Mouse (Mus musculus) hindbrain, embryonic 11.5 days (tissue): ENCODE measurements at regions not wholly inside any gene's neighbourhood (a gene's known extent, or its start where the extent isn't known, plus 50 kb on each side); places are given as distances from the start of the nearest gene placed in this dataset.

Source experiments
- ATAC-seq: fragments of 200-750 bp; cut with Nextera tagmentation; 2 replicates; pipeline ENCODE4 v1.8.0; 2017; ENCODE audit warnings: mild to moderate bottlenecking, moderate TSS enrichment, moderate library complexity; ENCODE audit not compliant: low FRiP score
- DNase-seq: peaks from one replicate; pipeline ENCODE4 v3.0.0-alpha.2; 2015; ENCODE audit warnings: low spot score
- H3K27ac ChIP-seq: fragments of 300-500 bp; sonication (generic); 2 replicates; pipeline ENCODE4 v1.5.1; 2014; ENCODE audit warnings: mild to moderate bottlenecking, low read depth, low read length
- H3K27me3 ChIP-seq: fragments of 300-500 bp; sonication (generic); 2 replicates; pipeline ENCODE4 v1.6.1; 2014; ENCODE audit warnings: mild to moderate bottlenecking, low read length, moderate library complexity, mixed read lengths; ENCODE audit not compliant: control insufficient read depth, insufficient read depth
- H3K36me3 ChIP-seq: fragments of 300-500 bp; sonication (generic); 2 replicates; pipeline ENCODE4 v1.6.1; 2014; ENCODE audit warnings: mild to moderate bottlenecking, low read length, moderate library complexity, mixed read lengths; ENCODE audit not compliant: control insufficient read depth, insufficient read depth
- H3K4me1 ChIP-seq: fragments of 300-500 bp; sonication (generic); replicated peaks from 2 replicates; pipeline ENCODE4 v1.6.1; 2014; ENCODE audit warnings: low read length, mixed read lengths; ENCODE audit not compliant: control insufficient read depth, insufficient read depth
- H3K4me2 ChIP-seq: fragments of 300-500 bp; sonication (generic); replicated peaks from 2 replicates; pipeline ENCODE4 v1.6.1; 2014; ENCODE audit warnings: mild to moderate bottlenecking, low read depth, low read length
- H3K4me3 ChIP-seq: fragments of 300-500 bp; sonication (generic); 2 replicates; pipeline ENCODE4 v1.5.1; 2014; ENCODE audit warnings: low read depth, low read length
- H3K9ac ChIP-seq: fragments of 300-500 bp; sonication (generic); 2 replicates; pipeline ENCODE4 v1.6.1; 2014; ENCODE audit warnings: low read depth, low read length
- H3K9me3 ChIP-seq: fragments of 300-500 bp; sonication (generic); 2 replicates; pipeline ENCODE4 v1.6.1; 2016; ENCODE audit warnings: low read length; ENCODE audit not compliant: control insufficient read depth
- WGBS: fragments of 180-500 bp; shearing (Covaris S2); extraction: QIAGEN DNeasy Blood & Tissue Kit; methylation state at CpG from one replicate; pipeline ENCODE4 v1.1.7; 2014; 5-methylcytosine and 5-hydroxymethylcytosine counted together

DNA sequence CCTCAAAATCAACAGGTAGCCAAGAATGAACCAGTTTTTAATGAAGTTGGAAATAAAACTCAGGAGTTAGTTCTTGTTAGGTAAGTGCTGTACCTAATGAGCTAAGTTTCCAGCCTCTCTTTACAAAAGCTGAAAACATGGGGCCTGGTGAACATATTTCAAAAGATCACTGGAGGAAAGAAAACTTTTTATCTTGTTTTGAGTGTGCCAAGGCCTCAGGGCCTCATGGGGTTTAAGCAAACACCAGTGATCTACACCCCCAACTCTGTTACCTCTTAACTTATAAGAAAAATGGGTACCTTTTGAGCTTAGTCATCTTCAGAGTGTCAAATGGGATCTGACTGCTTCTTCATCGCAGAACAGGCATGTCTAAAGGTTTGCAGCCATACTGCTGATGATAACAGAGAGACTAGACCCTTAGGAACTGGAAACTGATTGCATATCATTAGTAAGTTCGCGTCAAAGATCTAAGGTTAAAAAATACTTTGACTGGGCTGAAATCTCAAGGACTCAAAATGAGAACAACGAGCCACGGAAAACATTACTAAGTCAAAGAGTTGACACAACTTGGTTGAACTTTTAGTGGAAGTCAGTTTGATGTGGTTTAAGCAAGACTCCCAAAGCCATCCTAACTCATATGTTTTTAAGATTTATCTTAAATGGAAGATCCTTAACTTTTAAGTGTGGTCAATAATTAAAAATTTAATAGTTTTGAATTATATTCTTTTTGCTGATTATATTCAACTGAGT lies 54.7 kb upstream of the Zfand6 start:
- 94% methylated on average over 5 of the region's 5 CpGs for WGBS
- H3K9me3 ChIP-seq: no peaks in the 10 kb centered on the region
- H3K9ac ChIP-seq: no peak overlapping the region
- no peak overlapping the region for H3K4me2 ChIP-seq
- H3K4me1 ChIP-seq: no peaks in the 10 kb centered on the region
- no peaks in the 10 kb centered on the region for H3K36me3 ChIP-seq
- H3K4me3 ChIP-seq: no peak overlapping the region
- no peak overlapping the region for H3K27ac ChIP-seq
- ATAC-seq (no peak), DNase-seq (no peak)
- H3K27me3 ChIP-seq: no peaks in the 10 kb centered on the region

DNA sequence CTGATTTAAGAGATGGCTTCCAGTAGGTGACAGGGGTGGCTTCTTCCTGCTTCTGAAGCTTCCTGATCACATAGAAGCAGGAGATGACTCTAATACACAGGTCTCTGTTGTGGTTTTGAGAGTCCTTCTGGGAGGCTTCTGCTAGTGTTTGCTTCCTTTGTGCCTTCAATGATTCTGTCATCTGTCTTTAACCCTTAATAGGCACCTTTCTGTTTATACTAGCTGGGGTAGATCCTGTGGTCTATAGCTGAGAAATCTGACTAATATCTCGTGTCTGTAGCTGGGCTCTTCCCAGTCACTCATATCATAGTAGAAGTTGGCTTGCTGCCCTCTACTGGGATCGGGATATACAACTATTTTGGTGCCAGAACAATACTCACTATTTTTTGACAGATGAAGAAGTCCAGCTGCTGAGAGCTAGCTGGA lies 50.2 kb upstream of the Zfand6 start:
- no peaks in the 10 kb centered on the region for H3K36me3 ChIP-seq
- H3K4me1 ChIP-seq: no peaks in the 10 kb centered on the region
- H3K27ac ChIP-seq: no peak overlapping the region
- 40% methylated on average over 2 of the region's 2 CpGs for WGBS
- H3K9me3 ChIP-seq: no peaks in the 10 kb centered on the region
- ATAC-seq: no peak
- DNase-seq: peak; percentile 13
- no peak overlapping the region for H3K4me2 ChIP-seq
- H3K4me3 ChIP-seq: no peak overlapping the region
- no peak overlapping the region for H3K9ac ChIP-seq
- H3K27me3 ChIP-seq: no peaks in the 10 kb centered on the region
